Mouse (Mus musculus) embryo, embryonic 11 days (tissue): ENCODE results near the gene Cdh22.

Experiments used
- DNase-seq: peaks from one replicate; pipeline ENCODE4 v3.0.0-alpha.2; 2015

Gene Cdh22

DNA sequence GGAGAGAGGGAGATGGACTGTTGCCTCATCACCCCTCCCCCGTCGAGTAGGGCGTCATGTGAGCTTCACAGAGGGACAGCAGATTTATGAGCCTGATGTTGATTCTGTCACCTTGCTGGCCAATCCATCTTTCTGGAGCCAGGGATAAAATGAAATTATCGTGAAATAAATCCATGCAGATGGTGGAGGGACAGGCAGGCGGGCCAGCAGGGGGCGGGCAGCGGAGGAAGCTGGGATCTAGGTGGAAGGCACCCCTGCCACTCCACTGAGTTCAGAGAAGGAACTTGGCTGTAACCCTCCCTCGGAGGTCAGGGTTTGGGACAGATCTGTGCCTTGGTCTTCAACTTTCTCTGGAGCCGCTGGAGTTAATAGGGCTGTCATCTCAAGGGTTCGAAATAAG, 156.0 kb downstream of the Cdh22 start:
- peak; percentile 41 for DNase-seq

DNA sequence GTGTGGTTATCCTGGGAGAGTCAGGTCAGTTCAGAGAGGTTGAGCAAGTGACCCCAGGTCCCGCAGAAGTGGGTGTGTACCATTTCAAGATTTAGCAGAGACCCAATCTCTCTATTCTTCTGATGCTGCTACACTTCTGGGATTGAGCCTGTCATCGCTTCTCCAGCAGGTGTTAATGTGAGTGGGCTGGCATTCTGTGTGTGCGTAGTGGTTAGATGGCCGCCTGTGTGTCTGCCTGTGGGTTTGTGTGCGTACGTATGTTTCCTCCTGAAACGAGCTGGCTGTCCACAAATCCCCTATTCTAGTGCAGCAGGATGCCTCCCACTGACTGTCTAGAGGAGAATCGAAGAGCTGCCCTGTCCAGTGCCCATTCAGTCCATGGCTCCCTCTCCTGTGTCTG, 156.6 kb downstream of the Cdh22 start:
- no peak for DNase-seq

DNA sequence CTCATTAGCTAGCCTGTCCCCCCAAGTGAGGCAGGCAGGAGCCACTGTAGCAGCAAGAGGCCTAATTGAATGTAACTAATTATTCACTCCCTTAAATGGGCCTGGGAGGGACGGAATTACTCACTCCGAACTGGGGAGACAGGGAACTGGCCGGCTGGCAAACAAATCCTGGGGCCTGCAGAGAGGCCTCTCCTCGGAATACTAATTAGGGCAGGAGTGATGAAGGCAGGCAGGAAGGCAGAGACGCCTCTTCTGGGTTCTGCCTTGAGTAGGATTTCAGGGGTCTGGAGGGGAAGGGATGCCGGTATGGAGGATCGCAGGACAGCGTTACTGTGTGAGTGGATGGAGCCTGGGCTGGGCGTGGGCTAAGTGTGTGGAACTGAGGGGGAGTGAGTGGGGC, 157.6 kb downstream of the Cdh22 start:
- peak; percentile 53 for DNase-seq

DNA sequence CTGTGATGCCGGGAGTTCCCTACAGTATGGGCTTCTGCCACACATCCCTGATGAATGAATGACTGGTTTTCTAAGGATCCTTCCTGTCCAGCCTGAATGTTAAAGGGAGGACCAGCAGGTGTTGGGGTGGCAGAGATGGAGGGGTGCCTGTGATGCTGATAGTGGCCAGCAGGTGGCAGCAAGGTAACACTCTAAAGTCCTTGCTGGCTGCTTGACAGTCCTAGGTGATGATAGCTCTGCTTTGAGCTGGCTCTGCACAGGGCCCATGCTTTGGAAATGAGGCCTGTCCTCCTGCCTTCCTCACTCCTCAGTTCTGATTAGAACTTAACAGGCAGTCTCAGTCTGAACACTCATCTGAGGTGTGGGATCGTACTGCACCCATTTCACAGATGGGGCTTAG, 159.7 kb downstream of the Cdh22 start:
- DNase-seq: peak; percentile 79

DNA sequence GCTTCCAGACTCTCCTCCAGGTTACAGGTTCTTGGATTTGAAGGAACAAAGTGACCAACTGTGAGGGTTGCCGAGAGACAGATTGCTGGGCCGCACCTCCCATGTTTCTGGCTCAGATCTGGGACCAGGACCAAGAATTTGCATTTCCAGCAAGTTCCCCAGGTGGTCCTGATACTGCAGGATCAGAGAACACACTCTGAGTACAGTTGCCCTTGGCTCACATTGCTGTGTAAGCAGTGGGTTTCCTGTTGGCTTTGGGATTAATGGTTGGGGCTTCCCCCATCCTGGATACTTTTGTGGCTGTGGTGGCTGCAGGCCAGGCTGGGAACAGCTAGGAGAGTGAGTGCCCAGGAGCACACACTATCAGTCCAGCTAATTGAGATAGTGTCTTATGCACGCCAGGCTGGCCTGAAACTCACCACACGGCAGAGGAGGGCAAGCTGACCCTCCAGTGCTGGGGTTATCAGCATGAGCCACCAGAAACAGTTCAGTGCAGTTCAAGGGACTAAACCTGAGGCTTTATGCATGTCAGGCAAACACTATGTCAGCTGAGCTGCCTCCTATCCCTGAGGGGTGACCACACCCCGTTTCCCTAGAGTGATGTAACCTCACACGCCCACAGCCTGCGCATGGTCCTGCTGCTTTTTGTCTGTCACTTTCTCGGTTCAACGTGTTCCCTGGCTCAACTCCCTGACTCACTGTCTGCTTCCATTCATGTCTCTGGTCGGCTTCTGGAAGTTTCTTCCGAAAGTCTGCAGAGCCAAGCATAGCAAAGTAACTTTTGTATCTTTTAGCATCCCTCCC, 160.4 kb downstream of the Cdh22 start:
- no peak for DNase-seq

DNA sequence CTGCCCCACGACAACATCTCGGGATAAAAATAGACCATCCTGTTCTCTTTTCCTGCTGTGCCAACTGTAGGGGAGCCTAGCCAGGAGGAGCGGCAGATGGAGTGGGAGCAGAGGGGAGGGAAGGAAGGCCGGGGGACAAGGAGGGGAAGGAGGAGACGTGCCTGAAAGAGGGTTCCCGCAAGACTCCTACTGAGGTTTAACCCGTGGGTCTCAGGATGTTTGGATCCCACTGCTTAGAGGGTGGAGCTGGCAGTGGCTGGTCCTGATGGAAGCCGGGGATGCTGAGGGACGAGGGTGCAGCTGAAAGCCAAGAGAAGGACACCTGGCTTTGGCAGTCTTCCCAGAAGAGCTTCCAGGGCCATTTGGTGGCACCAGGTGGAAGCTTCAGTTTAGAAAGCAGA, 161.3 kb downstream of the Cdh22 start:
- no peak for DNase-seq

DNA sequence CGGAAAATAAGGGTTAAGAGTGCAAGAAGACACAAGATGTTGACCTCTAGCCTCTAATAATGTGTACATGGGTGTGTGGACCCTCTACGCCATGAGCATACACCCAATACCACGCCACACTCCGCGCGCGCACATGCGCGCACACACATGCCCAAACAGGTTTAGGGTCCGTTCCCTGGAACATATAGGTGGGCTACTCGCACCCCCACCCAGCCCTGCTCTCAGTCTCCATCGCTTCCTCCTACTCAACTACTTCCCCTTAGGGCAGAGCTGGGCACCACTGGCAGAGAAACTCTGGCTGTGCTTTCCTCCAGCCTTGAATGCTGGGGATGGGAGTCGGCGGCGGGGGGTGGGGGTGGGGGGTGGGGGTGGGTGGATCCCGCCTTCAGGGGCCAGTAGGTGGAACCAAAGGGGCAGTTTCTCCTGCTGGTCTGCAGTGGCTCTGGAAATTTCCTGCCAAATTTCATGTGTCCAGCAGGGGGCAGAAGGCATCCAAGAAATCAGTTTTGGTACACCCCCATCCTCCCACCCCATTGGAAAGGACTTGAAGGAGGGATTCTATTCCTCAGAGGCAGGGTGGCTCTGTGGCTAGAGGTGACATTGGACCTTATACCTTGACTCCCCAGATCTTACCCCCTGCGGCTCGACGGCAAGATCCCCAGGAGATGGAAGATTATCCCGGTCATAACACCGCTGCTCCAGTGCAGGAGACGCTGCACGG, 164.4 kb downstream of the Cdh22 start:
- peak; percentile 76 for DNase-seq

DNA sequence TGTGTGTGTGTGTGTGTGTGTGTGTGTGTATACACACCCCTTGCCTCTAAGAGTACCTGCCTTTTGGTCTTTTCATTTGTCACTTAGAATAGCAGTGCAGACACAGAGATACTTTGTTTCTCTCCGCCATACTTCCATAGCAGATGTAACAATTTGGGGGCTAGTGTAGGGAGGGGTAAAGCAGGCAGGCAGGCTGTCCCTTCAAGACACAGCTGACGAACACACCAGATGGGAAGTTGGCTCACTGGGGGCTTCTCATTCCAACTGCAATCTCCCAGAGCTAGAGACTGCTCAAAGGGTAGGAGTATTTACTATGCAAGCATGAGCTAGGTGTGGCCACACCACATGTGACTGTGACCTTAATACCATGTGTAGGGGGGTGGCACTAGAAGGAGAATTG, 165.8 kb downstream of the Cdh22 start:
- no peak for DNase-seq

DNA sequence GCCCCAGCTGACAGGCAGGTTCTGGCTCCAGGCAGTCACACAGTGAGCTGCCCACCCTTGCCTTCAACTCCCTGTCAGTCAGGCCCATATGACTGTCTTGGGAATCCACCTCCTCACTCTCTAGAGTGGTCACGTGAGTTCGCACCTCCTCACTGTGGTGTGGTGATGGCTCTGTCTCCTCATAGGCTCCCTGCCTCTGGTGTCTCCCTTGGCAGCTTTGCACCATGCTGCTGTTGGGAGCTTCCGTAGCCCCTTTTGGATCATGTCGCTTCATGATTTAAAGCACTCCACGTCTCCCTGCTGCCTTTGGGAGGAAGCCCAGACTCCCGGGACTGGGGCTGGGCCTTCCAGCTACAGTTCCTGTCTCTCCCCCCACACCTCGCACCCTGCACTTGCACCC, 170.2 kb downstream of the Cdh22 start:
- DNase-seq: no peak

DNA sequence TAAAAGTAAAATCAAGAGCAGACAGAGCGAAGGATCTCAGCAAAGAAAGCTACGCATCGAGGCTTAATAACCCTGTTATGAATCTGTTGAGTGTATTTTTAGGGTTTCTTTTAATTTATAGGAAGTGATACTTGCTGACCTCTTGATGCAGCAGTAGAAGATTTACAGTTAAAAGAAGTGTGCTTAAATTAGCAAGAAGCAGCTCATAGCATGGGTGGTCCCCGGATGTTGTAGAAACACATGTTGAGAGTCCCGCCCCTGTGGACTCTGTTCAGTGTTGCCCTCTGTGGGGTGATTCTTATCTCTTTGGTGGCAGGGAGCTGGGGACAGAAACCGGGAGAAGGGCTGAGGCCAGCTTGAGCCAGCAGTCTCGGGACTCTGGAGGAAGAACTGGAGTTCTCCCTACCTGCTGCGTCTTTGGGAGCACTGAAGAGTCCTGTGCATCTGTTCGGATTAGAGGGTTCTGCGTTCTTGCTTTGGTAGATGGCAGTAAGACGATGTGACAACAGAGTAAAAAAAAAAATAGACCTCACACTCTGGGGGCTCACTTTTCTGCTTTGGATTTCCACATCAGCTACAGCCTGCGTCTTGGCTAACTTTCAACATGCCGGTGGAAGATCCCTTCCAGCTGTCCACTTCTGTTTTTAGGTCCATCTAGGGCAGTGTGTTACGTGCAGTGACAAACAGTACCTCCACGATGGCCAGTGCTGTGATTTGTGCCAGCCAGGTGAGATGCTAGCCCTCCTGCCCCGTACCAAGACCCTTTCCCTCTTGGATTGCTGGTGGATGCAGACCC, 172.8 kb downstream of the Cdh22 start:
- no peak for DNase-seq
